Mouse (Mus musculus) liver, postnatal 0 days (tissue): ENCODE data around the gene Bach2.

Experiments
- CTCF ChIP-seq: sonication (generic); IDR thresholded peaks from 2 replicates; pipeline ENCODE4 v1.5.1; 2016; ENCODE audit warnings: antibody characterized with exemption, low read depth
- EP300 ChIP-seq: IDR thresholded peaks from 2 replicates; pipeline ENCODE4 v1.6.1; 2016; ENCODE audit warnings: antibody characterized with exemption, low read depth, mild to moderate bottlenecking

DNA sequence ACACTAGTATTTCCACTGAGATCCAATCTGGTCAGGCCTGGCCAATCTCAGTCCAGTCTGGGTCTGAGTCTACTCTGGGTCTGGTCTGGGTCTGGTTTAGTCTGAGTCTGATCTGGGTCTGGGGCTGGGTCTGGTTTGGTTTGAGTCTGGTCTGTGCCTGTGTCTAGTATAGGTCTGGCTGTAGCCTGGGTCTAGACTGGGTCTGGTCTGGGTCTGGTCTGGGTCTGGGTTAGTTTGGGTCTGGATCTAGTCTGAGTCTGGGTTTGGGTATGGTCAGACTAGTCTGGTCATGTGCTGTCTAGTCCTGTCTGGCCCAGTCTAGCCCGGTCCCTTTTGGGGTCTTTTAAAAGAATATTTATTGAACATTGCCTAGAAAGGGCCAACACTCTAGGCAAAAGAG lies 41.2 kb downstream of the Bach2 start:
- no peak for TF ChIP-seq CTCF
- TF ChIP-seq EP300, result no peak
